Mouse (Mus musculus): ENCODE measurements around the gene Gnaz. TPM values are rescaled to one million over a fixed set of nuclear protein-coding genes. Genes with fewer than 3 reads are reported as not detected.
A peak's percentile ranks its signal among the peaks of the same experiment; 100 is the strongest.

Gene Gnaz
- polyA plus RNA-seq, 1 experiment: 5.3 TPM

- no peak for DNase-seq (ENCODE audit: low read depth in 1 of 2, low spot score in 2 of 2)
- Histone ChIP-seq H3K27me3 (ENCODE audit: control insufficient read depth, insufficient read depth, low read length) (no peaks in the 10 kb centered on the region), H3K27ac (ENCODE audit: insufficient read depth, low read length) (no peak overlapping the region), H3K4me3 (ENCODE audit: extremely low read depth, insufficient read depth, insufficient read length) (no peak overlapping the region), H3K4me1 (ENCODE audit: control insufficient read depth, insufficient read depth, insufficient read length) (peaks cover 2% of the 10 kb centered on the region; the same call in 1 of the 2 replicates), H3K36me3 (ENCODE audit: control insufficient read depth, insufficient read depth, low read length) (no peaks in the 10 kb centered on the region)
- TF ChIP-seq CTCF (IDR thresholded peaks at IDR 0.05; ENCODE audit: extremely low read depth, insufficient read depth, insufficient read length, insufficient replicate concordance) (no peak), POLR2A (IDR thresholded peaks at IDR 0.05; ENCODE audit: low read depth, low read length) (no peak)
- WGBS: 88% methylated on average over 4 of the region's 4 CpGs
Measured at GRCm38 (mm10) chr10:75053655-75054054, 86.7 kb downstream of the Gnaz start.

GRCm38 (mm10) chr10:75054125-75054524 is 87.1 kb downstream of the Gnaz start:
- Histone ChIP-seq H3K27me3 (ENCODE audit: control insufficient read depth, insufficient read depth, low read length) (no peaks in the 10 kb centered on the region), H3K36me3 (ENCODE audit: control insufficient read depth, insufficient read depth, low read length) (no peaks in the 10 kb centered on the region), H3K4me3 (ENCODE audit: extremely low read depth, insufficient read depth, insufficient read length) (no peak overlapping the region), H3K27ac (ENCODE audit: insufficient read depth, low read length) (no peak overlapping the region), H3K4me1 (ENCODE audit: control insufficient read depth, insufficient read depth, insufficient read length) (peaks cover 2% of the 10 kb centered on the region; the same call in 1 of the 2 replicates)
- WGBS: 51% methylated on average over 6 of the region's 6 CpGs
- DNase-seq (ENCODE audit: low read depth in 1 of 2, low spot score in 2 of 2): no peak
- TF ChIP-seq CTCF (IDR thresholded peaks at IDR 0.05; ENCODE audit: extremely low read depth, insufficient read depth, insufficient read length, insufficient replicate concordance): no peak
- TF ChIP-seq POLR2A (IDR thresholded peaks at IDR 0.05; ENCODE audit: low read depth, low read length): no peak

- Histone ChIP-seq H3K4me1 (ENCODE audit: control insufficient read depth, insufficient read depth, insufficient read length) (peaks cover 8% of the 10 kb centered on the region; the same call in 1 of the 2 replicates), H3K4me3 (ENCODE audit: extremely low read depth, insufficient read depth, insufficient read length) (no peak overlapping the region), H3K36me3 (ENCODE audit: control insufficient read depth, insufficient read depth, low read length) (no peaks in the 10 kb centered on the region), H3K27me3 (ENCODE audit: control insufficient read depth, insufficient read depth, low read length) (0 out of 2 replicates have a peak, but pooled peaks cover under 1% of the 10 kb centered on the region), H3K27ac (ENCODE audit: insufficient read depth, low read length) (no peak overlapping the region)
- no peak for TF ChIP-seq POLR2A (IDR thresholded peaks at IDR 0.05; ENCODE audit: low read depth, low read length)
- TF ChIP-seq CTCF (IDR thresholded peaks at IDR 0.05; ENCODE audit: extremely low read depth, insufficient read depth, insufficient read length, insufficient replicate concordance): no peak
- peak in 1 of 2 experiments; percentile 47 for DNase-seq (ENCODE audit: low read depth in 1 of 2, low spot score in 2 of 2)
- WGBS: 36% methylated on average over 5 of the region's 5 CpGs
Measured at GRCm38 (mm10) chr10:75055672-75056071, 88.7 kb downstream of the Gnaz start.

DNA sequence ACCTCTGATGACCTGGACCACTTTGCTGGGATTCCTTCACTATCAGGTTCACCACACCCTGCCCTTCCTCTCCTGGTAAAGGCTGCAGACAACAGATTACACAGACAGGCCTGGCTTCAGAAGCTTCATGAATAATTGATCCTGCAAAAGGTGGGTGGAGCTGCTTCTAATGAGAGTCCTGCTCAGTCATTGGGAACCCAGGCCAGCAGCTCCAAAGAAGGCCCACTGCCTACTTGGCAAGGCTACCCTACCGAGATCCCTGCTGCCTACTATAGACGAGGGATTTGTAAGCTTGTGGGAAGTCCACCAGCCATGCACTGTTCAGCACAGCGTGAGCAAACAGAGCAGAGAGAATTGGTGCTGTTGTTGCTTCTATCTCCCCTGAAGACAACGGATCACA is 89.3 kb downstream of the Gnaz start:
- WGBS: 87% methylated on average over 4 of the region's 4 CpGs
- H3K4me1 ChIP-seq (ENCODE audit: control insufficient read depth, insufficient read depth, insufficient read length): peaks cover 8% of the 10 kb centered on the region; the same call in 1 of the 2 replicates
- H3K27ac ChIP-seq (ENCODE audit: insufficient read depth, low read length): no peak overlapping the region
- DNase-seq (ENCODE audit: low read depth in 1 of 2, low spot score in 2 of 2): no peak
- no peak overlapping the region for H3K4me3 ChIP-seq (ENCODE audit: extremely low read depth, insufficient read depth, insufficient read length)
- TF ChIP-seq CTCF (IDR thresholded peaks at IDR 0.05; ENCODE audit: extremely low read depth, insufficient read depth, insufficient read length, insufficient replicate concordance) (no peak), POLR2A (IDR thresholded peaks at IDR 0.05; ENCODE audit: low read depth, low read length) (no peak)
- no peaks in the 10 kb centered on the region for H3K36me3 ChIP-seq (ENCODE audit: control insufficient read depth, insufficient read depth, low read length)
- peaks cover 6% of the 10 kb centered on the region; the same call in 1 of the 2 replicates for H3K27me3 ChIP-seq (ENCODE audit: control insufficient read depth, insufficient read depth, low read length)

GRCm38 (mm10) chr10:75058336-75058735 is 91.4 kb downstream of the Gnaz start:
- Histone ChIP-seq H3K4me1 (ENCODE audit: control insufficient read depth, insufficient read depth, insufficient read length) (peaks cover 16% of the 10 kb centered on the region), H3K27ac (ENCODE audit: insufficient read depth, low read length) (no peak overlapping the region), H3K27me3 (ENCODE audit: control insufficient read depth, insufficient read depth, low read length) (peaks cover 9% of the 10 kb centered on the region; the same call in 1 of the 2 replicates), H3K36me3 (ENCODE audit: control insufficient read depth, insufficient read depth, low read length) (no peaks in the 10 kb centered on the region), H3K4me3 (ENCODE audit: extremely low read depth, insufficient read depth, insufficient read length) (no peak overlapping the region)
- TF ChIP-seq POLR2A (IDR thresholded peaks at IDR 0.05; ENCODE audit: low read depth, low read length) (no peak), CTCF (IDR thresholded peaks at IDR 0.05; ENCODE audit: extremely low read depth, insufficient read depth, insufficient read length, insufficient replicate concordance) (no peak)
- WGBS: 96% methylated on average over 8 of the region's 8 CpGs
- DNase-seq (ENCODE audit: low read depth in 1 of 2, low spot score in 2 of 2): no peak

DNA sequence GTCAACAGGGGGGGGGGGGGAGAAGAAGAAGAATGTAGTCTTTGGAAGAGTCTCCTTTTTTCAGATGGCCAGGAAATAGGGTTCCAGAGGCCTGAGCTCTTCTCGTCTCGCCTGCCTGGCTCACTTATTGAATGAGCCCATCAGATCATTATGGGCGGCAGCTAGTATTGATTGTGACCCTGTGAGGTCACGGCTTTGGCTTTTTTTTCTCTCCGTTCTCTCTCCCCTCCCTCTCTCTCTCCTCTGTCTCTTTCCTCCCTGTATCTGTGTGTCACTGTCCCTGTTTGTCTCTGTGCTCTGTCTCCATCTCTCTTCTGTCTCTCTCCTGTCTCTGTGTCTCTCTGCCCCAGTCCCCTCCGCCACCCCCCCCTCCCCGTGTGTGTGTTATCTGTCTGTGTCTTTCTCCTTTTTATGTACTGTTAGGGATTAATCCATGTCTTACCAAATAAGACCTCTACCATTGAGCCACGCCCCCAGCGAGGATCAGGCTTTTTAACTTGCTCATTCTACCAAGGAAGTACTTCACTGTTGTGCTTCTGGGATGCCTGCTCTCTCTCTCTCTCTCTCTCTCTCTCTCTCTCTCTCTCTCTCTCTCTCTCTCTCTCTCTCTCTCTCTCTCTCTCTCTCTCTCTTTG is 91.9 kb downstream of the Gnaz start:
- 65% methylated on average over 9 of the region's 9 CpGs for WGBS
- Histone ChIP-seq H3K36me3 (ENCODE audit: control insufficient read depth, insufficient read depth, low read length) (no peaks in the 10 kb centered on the region), H3K4me3 (ENCODE audit: extremely low read depth, insufficient read depth, insufficient read length) (no peak overlapping the region), H3K27me3 (ENCODE audit: control insufficient read depth, insufficient read depth, low read length) (peaks cover 9% of the 10 kb centered on the region; the same call in 1 of the 2 replicates), H3K4me1 (ENCODE audit: control insufficient read depth, insufficient read depth, insufficient read length) (peaks cover 22% of the 10 kb centered on the region), H3K27ac (ENCODE audit: insufficient read depth, low read length) (no peak overlapping the region)
- no peak for DNase-seq (ENCODE audit: low read depth in 1 of 2, low spot score in 2 of 2)
- TF ChIP-seq POLR2A (IDR thresholded peaks at IDR 0.05; ENCODE audit: low read depth, low read length): no peak

- WGBS: 1% methylated on average over 11 of the region's 11 CpGs
- DNase-seq (ENCODE audit: low read depth in 1 of 2, low spot score in 2 of 2): peak; percentile 57 to 70
- H3K36me3 ChIP-seq (ENCODE audit: control insufficient read depth, insufficient read depth, low read length): no peaks in the 10 kb centered on the region
- peaks cover 23% of the 10 kb centered on the region for H3K4me1 ChIP-seq (ENCODE audit: control insufficient read depth, insufficient read depth, insufficient read length)
- H3K4me3 ChIP-seq (ENCODE audit: extremely low read depth, insufficient read depth, insufficient read length): 0 out of 2 replicates have a peak overlapping the region, but pooled peaks have one; percentile 5
- TF ChIP-seq CTCF (IDR thresholded peaks at IDR 0.05; ENCODE audit: extremely low read depth, insufficient read depth, insufficient read length, insufficient replicate concordance): peak; percentile 93
- no peak for TF ChIP-seq POLR2A (IDR thresholded peaks at IDR 0.05; ENCODE audit: low read depth, low read length)
- H3K27me3 ChIP-seq (ENCODE audit: control insufficient read depth, insufficient read depth, low read length): peaks cover 9% of the 10 kb centered on the region; the same call in 1 of the 2 replicates
- H3K27ac ChIP-seq (ENCODE audit: insufficient read depth, low read length): no peak overlapping the region
Measured at GRCm38 (mm10) chr10:75059396-75059795, 92.4 kb downstream of the Gnaz start.
